Mouse (Mus musculus): ENCODE results near the gene Fgfr2. TPM values are rescaled to one million over a fixed set of nuclear protein-coding genes. Genes with fewer than 3 reads are reported as not detected.
A peak's percentile ranks its signal among the peaks of the same experiment; 100 is the strongest.
"Not testable (repeated sequence)": the region's sequence is repeated elsewhere in the genome, so short reads cannot be mapped to it uniquely, and the experiment has no call there.

Gene Fgfr2
- polyA plus RNA-seq, 2 experiments from 2014 or later, result not detected

DNA sequence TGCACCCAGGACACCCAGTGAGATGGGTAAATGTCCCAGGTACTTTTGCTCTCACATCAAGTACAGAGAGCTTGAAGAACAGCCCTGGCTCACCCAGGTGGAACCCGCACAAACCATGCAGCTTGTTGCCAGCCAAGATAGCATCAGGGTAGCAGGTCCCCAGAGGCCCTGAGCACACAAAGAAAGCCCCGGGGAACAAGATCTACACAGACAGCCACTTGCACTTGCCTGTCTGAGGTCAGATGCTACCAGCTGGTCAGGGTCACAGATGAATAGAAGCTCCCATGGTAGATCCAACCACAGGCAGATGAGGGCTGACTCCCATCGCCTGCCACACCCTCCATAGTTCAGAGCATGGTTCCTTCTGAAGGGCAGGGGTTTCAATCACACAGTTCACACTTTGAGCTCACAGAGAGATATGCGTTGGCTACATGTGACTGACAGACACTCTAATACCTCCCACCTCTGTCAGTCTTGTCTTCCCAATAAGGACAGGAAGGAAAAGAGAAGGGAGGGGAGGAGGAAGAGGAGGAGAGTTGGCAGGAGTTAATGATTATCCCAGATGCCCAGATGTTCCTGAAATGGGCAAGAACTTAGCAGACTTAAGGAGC lies 642.3 kb downstream of the Fgfr2 start:
- no peak for ATAC-seq

DNA sequence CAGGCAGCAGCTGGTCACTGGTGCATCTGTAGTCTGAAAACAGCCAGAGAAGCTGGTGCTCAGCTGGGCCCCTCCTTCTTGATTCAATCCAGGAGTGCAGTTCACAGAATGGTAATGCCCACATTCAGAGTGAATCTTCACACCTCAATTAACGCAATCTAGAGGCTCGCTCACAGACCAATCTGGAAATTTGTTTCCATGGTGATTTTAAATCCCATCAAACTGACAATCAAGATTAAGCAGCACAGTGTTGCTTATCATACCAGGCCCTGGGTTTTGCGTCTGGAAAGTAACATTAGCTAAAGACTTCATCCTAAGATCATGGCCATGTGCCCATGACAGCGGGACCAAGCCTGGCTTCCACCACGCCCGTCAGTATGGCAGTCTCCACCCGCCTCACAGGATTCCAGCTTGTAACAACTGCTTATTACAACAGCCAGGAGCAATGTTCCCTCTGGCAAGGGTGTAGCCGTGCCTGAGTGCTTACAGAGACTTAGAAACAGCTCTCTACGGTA lies 644.8 kb downstream of the Fgfr2 start:
- no peak for ATAC-seq

DNA sequence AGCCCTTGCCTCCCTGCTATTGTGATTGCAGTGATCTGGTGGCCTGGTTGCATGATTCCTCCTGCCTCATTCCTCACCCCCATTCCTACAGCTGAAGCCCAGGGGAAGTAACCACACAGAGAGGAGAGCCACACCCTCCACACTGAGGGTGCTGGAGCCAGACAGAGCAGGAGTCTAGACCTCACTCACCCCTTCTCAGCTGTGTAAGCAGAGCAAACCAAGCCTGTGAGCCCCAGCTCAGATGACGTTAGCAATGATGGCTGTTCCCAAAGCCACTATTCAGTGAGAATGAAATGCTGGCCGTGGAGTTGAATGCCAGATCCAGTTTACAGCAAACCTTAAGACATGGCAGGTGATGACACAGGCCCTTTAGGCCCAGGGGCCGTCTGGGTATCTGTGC lies 645.4 kb downstream of the Fgfr2 start:
- no peak for ATAC-seq

DNA sequence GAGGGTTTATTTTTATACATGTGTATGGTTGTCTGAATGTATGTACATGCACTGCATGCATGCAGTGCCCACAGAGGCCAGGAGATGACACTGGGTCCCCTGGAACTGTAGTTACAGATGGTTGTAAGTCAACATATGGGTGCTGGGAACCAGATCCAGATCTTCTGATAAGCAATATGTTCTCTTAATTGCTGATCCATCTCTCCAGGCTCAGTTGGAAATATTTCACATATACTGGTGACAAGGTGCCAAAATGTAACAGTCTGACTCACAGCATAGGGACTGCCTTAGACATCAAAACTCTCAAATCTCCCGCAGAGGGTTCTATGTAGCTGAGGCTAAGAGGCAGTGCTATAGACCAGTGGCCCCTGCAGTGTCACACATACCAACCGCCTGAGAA lies 646.7 kb downstream of the Fgfr2 start:
- no peak for ATAC-seq

DNA sequence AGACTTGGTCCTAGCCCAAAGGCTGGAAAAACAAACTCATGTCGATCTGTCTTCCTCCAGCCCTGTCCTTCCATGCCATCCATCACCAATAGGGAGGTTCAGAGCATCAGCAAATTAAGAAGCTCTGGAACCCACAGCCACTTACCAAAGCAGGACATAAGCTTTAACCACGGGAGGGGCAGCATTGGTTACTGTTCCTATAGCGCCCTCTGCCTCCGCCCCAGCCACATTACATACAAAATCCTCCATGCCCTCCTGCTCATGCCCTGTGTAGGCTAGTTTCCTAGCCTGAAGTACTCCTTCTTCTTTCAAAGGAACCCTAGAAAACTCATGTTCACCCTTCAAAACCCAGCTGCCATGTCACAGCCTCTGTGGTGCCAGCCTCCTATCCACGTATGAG lies 648.1 kb downstream of the Fgfr2 start:
- ATAC-seq, result peak; percentile 73

DNA sequence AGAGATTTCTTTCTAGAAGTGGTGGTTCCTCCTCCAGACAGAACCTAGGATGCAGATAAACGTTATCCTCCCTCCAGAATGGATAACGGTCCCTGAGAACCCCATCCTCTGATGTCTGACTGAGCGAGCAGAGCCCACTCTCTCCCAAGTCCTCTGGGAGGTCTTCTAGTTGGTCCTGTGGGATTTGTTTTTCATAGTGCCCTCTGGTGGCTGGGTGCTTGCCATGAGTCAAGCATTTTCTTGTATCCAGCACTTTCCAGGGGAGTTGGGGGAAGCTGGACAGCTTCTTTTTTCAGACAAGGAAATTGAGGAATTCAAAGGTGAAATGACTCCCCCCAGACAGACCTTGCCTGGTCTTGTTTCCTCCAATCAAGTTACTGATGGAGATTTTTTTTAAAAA lies 651.8 kb downstream of the Fgfr2 start:
- no peak for ATAC-seq

DNA sequence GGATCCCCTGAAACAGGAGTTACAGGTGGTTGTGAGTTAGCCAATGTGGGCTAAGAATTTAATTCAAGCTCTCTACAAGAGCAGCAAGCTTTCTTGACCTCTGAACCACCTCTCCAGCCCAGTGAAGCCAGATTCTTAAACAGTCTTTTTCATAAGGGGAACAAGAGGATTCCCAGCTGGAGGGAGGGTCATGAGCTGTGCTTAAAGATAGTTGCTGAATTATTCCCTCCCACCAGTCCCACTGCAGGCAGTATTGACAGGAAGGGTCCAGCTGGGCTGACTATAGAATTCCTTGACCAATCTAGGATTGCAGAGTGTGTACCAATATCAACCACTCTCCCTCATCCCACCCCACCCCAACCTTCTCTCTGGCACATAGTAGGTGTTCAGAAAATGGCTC lies 654.8 kb downstream of the Fgfr2 start:
- no peak for ATAC-seq

DNA sequence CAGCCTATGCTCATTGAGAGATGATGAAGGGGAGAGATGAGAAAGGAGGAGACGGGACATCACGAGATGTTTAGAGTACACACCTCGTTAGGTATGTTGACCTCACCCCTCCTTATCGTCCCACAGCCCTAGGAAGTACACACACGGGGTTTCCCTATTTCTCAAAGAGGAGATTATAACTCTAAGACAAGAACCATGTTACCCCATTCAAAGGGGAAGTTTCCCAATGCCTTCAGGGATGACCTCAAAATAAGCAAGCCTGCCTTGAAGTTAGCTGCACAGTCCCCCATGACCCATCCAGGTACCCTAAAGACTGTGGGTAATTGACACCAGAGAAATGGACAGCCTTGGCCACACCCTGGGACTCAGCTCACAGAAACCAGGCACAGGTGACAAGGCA lies 657.3 kb downstream of the Fgfr2 start:
- no peak for ATAC-seq

DNA sequence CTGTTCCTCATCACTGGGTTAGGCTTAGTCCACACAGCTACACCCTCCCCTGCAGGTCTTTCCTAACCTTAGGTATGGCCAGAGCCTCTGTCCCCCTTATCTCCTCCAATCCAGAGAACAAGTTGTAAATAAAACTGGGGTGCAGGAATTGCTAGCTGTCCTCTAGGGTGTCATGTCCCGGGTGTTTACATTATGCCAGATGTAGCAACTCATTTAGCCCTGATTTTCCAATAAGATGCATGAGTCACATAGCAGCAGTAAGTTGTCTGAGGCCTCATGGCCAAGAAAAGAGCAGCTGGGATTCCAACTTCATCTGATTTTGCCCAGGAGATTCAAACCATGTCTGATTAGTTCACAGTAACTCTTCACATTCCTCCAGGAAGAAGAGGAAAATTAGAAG lies 658.3 kb downstream of the Fgfr2 start:
- no peak for ATAC-seq

DNA sequence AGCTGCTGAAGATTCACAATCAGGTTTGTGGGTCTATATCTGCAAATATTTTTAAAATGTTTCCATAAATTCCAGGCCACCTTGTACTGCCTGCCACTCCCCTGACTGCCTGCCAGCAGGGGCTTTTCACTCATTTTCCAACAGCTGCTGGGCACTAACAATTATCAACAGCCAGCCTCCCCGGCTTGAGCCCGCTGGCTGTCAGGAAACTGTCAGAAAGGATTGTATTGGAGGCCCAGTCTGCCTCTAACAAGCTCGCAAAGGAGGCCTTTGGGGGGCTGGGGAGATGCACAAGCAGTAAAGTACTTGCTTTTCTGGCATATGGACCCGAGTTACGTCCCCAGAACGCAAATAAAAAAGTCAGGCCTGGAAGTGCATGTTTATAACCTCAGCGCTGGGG lies 664.7 kb downstream of the Fgfr2 start:
- no peak for ATAC-seq

DNA sequence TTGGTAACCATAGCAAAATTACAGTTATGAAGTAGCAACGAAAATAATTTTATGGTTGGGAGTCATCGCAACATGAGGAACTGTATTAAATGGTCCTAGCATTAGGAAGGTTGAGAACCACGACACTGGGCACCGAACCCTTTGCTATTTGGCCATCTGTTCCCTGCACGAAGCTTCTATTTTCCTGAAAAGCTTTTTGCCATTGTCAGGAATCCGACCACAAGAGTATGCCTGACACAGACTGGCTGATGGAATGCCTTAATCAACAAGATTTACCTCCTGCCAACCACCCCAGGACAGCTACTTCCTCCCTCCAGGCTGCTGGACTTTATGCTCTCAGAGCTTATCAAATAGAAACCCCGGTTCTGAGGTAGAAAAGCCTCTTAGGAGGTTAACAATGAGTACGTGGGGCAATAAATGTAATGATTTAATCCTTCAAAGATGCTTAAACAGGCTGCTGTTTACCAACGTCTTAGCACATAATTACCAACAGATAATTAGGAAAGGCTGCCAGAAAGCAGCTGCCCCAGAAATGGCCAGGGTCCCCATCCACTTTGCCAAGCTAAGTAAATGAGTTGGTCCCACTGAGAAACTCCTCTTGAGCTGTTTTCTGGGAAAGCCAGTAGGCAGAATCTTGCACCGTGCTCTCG lies 668.0 kb downstream of the Fgfr2 start:
- ATAC-seq, result no peak

DNA sequence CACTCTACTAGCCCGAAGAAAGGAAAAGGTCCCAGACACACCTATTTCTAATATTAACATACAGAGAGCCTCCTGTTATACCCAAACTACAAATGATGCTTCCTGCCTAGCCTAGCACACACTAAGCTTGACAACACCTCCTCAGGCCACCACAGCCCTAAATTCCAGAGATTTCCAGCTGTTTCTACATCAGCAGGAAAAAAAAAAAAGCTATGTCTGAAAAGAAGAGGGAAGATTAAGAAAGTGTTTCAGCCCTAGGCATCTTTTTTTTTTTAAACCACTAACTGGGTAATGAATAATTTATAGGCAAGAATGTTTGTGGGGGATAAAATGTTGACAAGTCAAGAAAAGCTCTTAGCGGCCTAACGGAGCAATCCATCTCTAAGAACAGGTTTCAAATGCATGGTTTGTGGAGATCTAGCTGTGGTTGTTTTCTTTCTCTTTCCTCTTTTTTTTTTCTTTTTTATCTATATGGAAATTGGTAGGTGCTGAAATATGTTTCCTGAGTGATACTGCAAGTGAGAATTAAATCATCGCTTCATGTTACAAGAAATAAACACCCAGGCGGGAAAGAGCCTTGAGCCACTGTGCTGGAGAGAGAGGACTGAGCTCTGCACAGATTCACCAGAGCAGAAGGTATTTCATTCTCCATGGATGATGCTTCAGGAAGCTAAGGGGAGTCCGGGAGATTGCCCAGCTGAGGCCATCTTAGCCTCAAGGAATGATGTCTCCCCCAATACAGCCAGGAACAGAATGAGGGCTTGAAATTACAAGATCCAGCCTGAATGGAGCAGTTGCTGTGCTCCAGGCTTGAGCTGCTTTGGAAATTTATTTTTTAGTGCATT lies 673.0 kb downstream of the Fgfr2 start:
- no peak for ATAC-seq

DNA sequence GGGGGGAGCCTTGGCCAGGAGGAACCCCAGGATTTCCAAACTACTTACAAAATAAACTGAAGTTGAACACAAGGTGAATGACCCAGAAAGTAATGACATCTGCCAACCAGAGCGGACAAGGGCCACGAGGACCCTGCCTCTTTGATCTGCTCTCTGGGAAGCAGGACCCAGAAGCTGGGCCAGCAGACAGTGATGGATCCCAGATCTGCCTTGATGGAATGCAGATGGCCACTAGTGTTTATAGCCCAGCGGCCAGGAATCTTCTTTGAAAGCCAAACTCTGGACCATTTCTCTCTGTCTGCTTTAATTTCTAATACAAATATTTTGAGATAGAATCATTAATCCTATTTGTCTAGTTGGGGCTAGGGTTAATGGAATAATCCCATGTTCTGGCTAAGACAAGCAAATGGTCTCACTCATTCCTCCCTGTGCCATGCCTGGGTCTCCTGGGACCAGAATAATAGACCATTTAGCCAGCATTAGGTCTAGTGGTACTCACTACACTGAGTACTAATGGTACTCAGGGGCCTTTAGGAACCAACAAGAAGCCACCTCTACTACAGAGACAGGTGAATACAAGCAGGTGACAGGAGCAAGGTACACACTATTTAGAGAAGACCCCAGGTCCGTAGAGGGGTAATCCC lies 674.5 kb downstream of the Fgfr2 start:
- ATAC-seq, result no peak

DNA sequence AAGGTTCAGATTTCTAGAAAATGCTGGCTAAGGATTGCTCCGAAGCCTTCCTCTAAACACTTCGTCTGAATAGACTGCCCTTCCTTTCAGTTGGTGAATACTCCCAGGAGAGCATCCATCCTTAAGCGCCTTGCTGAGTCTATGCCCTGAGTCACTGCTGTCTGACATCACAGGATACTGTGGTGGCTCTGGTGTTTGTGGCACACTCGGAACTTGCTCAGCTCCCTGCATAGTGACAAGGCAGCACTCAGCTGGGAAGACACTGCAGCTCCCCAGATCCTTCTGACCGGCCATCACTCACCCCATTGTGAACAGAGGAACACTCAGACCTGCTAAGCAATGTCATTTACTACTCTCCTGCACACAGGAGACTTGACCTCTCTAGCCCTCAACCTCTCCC lies 675.6 kb downstream of the Fgfr2 start:
- no peak for ATAC-seq

DNA sequence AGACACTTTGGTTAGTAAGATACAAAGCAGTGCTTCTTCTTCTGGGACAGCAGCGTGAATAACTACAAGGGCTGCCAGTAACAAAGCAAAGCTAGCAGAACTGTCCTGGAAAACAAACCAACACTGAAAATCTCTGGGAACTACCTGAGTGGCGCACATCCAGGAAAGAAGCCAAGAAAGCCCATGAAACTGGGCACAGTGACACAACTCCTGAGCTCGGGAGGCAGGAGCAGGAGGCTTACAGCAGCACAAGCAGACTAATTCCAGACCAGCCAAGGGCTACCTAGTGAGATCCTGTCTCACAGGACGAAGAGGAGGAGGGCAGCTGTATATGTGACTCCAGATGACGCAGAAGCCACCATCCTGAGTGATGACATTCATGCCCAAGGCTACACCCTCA lies 676.3 kb downstream of the Fgfr2 start:
- no peak for ATAC-seq

DNA sequence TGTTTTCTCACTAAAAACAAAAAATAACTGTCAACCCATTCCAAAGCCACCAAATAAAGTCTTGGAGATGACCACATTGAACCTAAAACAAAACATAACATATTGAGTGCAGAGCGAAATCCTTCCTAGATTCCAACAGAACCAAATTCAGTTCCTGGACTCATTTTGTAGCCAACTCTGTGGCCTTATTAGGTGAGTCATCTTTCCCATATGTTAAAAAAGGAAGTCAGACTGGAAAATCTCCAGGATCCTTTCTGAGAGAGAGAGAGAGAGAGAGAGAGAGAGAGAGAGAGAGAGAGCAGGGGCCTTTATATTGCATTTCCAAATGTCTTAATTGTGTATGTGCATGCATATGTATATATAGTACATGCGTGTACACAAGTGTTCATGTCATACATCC lies 678.9 kb downstream of the Fgfr2 start:
- no peak for ATAC-seq

DNA sequence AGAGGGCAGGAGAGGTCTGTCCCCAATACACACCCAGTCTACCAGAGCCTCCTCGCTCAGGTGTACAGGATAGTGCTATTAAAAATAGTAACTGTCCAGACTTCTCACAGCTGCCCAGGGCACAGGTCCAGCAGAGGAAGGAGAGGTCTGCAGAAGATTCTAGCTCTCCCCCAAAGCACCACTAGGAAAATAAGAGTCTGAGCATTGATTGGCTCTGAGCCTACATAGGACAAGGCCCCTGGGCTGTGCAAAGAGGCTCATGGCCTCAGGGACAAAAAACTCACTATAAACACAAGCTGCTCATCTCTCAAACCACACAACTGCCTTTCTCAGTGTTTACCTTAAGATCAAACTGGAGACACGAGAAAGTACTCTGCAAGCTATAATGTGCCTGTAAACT lies 679.4 kb downstream of the Fgfr2 start:
- ATAC-seq, result no peak

DNA sequence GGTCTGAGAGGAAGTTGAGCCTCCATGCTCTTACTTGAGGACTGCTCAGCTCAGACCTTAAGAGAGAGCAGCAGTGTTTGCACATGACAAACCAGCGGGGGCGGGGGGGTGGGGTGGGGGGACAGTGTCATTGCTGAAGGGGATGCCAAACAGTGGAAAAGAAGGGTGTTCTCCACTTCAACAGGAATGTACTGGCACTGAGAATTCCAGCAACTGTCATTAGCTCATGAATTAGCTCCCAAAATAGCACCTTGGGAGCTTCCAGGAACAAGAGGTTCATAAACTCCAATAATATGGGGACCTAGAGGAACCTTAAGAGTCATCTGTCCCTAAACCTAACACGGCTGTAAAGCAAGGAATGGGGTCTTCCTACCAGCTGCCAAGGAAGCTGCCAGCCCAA lies 680.0 kb downstream of the Fgfr2 start:
- no peak for ATAC-seq

DNA sequence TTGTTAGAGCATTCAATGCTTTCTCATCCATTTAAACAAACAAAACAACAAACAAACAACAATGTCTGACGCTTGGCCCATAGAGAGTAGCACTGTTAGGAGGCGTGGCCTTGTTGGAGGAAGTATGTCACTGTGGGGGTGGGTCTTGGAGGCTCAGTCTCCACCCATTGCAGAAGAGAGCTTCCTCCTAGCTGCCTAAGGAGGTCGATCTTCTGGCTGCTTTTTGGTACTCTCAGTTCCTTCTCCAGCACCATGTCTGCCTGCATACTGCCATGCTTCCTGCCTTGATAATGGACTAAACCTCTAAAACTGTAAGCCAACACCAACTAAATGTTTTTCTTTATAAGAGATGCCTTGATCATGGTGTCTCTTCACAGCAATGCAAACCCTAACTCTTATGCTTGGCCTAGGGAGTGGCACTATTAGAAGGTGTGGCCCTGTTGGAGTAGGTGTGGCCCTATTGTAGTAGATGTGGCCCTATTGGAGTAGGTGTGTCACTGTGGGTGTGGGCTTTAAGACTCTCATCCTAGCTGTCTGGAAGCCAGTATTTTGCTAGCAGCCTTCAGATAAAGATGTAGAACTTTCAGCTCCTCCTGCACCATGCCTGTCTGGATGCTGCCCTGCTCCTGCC lies 680.9 kb downstream of the Fgfr2 start:
- not testable (repeated sequence) for ATAC-seq

DNA sequence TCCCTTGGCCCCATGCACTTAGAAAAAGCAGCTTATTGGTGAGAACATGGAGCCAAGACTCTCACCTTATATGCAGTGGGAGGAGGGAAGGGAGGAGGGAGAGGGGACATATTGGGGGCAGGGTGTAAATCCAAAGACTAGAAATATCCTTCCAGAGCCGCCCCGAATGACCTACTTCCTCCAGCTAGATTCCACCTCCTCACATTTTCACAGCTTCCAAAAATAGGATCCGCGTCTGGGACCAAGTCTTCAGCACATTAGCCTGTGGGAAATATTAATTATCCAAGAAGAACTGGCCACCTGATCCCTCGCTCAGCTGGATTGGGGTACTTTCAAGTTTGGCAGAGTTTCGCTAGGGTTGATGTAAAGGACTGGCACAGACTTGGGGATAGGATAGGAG lies 683.2 kb downstream of the Fgfr2 start:
- ATAC-seq, result no peak

DNA sequence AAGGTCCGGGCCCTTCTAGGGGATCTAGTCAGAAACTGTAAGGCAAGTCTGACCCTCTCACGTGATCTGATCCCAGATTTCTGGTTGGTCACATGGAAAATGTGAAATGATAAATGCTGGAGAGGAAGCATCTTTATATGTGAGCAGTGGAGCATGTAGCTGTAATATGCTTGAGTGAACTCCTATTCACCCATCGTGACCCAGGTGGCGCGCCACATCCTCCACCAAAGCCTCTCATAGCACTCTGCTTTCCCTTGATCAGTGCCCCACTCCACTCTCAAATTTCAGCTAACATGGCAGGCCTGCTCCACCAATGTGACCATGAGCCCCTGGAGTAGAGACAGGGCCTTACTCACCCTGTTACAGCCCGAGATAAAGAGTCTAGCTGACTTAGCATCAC lies 685.1 kb downstream of the Fgfr2 start:
- no peak for ATAC-seq

DNA sequence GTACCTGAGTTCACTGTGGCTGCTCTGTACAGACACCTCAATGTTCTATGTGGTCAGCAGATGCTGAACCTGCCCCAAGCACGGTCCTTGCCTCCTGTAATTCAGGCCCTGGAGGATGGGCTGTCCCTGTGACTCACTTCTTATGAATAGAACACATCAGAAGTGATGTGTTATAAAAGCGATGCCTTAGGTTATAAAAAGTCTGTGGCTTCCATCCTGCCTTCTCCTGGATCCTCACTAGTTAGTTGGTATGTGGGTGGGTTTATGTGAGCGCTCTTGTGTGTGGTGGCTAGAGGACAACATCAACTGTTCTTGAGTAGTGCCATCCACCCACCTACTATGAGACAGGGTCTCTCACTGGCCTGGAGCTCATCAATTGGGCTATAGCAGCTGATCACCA lies 685.7 kb downstream of the Fgfr2 start:
- no peak for ATAC-seq

Measured in CD4-positive, CD25-positive, alpha-beta regulatory T cell, adult 4 months (primary cell).